Mouse (Mus musculus): ENCODE results near the gene Lysmd4.

Gene Lysmd4

GRCm38 (mm10) chr7:67222220-67222862 lies at the start of gene Lysmd4:
Gene Lysmd4, plus strand, starts transcription at chr7:67222544.
- DNase-seq, result peak; percentile 97 to 98

DNA sequence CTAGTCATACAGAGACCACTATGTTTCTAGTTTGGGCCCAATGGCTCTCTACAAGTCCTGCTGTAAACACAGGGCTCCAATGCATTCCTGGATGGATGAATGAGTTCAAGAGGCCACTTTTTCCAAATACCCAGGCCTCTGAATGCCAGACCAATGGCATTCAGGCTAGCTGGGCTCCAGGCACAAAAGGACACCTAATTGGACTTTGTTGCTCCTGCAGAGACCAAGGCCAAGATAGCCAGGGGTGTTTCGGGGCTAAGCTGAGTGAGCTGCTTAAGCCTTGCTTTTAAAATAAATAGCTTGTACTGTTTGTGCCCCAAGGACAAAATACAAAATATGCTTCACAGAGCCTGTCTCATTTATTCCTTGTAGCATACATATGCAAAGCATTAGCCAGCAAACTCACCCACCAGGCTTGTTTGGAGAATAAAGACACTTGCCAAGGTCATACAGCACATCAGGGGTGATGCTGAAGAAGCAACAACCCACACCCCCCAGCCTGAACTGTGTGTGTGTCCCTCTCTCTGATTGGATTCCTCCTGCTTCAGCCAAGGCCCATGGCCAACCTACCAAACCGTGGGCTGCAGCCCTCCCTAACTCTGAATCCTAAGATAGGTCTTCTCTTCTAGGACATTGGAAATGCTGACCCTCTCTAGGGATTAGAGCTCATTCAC lies 48.7 kb upstream of the Lysmd4 start:
- DNase-seq, result no peak

DNA sequence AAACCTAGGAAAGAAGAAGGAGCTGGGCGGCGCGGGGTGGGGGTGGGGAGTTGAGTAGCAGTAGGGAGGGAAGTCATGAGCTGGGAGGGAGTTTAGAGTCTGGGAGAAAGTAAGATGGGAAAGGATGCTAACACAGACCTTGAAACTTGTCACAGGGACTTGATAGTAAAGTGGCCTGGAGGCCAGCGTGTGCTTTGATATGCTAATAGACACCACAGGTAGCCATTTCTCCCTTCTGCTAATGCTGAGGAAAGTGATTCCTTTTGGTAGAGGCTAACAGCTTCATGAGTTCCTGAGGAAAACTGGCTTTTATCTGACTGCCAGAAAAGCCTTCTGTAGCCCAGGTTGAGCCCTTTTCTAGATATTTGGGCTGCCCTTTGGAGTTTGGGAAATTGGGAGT lies 38.6 kb upstream of the Lysmd4 start:
- DNase-seq, result no peak

DNA sequence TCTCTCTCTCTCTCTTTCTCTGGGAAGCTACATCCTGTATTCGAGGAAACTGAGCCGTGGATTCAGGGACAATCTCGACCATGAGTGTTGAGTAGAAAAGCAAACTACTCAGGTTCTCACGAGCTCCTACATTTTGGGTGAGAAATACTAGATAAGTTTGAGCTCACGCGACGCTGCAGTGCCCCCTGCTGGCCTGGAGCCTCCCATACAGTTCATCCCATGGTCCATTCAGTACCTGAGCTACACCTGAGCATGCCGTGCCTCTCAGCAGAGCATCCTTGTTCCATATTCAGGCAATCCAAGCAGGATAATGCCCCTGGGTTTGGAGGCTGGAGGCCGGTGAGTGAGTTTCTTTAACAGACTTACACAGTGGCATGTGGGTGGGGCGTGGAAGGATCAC lies 22.9 kb upstream of the Lysmd4 start:
- peak; percentile 56 to 64 for DNase-seq

GRCm38 (mm10) chr7:67203625-67204024 lies 18.7 kb upstream of the Lysmd4 start:
- no peak for DNase-seq

DNA sequence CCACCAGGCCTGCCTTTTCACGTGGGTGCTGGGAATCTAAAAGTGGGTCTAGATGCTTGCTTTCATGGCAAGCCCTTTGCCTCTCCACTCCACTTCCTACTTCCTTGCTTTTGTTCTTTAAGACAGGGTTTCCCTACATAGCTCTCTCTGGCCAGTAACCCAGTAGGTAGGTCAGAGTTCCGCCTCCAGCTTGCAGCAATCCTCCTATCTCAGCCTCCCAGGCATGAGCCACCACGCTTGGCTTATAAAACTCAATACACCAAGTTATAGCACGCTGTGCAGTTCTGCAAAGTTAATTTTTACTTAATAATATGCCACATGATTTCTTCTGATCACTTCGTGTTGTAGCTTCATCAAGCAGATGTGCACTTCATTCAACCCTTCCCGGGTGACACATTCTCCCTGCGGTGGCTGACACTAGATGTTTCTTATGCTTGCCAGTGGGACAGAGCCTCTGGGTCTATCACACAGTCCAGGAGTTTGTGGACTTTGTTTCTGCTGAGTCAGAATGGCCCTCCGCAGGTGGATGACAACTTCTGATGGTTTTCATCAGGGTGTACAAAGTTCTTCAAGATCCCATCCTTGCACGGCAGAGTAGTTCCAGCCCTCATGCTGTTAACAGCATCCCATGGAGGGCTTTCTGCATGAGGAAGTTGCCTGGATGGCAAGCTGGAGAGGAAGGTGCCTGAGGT lies 16.5 kb upstream of the Lysmd4 start:
- DNase-seq, result no peak

DNA sequence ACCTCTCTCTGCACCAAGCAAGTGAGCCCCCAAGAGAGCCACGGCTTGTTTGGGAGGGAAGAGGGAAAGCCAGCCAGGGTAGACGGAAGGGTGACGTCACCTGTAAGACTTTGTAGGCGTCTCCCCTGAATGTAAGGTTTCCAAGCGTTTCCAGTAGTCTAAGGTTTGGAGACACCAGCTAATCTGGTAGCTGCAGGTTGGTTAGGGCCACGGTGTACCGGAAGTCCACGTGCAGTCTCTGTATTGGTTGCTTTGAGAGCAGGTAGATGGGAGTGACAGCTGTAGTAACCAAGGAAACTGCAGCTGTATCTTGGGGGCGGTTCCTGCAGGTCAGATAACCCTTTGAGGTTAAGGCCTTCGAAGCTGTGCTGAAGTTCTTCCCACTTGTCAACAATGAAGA lies 15.8 kb upstream of the Lysmd4 start:
- no peak for DNase-seq

DNA sequence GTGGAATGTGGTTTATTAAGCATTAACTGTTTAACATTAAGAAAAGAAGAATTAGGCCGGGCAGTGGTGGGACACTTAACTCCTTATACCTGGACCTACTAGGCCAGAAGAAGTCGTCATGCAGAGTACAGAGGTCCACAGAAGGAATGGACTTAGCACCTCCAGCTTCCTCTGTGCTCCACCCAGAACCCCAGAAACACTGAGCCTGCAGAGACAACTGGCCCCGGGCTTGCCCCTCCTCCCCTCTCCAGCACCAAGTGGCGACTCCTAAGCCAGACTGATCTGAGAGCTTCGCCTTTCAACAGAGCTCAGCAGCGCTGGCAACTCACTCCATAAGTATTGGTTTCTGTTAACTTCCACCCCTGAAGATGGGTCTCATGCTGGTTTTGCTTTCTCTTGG lies 14.6 kb upstream of the Lysmd4 start:
- DNase-seq, result no peak

- no peak for DNase-seq
These were observed 14.0 kb upstream of the Lysmd4 start for GRCm38 (mm10) chr7:67208317-67208716.

GRCm38 (mm10) chr7:67210004-67210833 lies 12.1 kb upstream of the Lysmd4 start:
- DNase-seq, result no peak

- DNase-seq, result no peak
These were observed 11.0 kb upstream of the Lysmd4 start for GRCm38 (mm10) chr7:67211341-67211740.

- DNase-seq, result no peak
These were observed 10.4 kb upstream of the Lysmd4 start for GRCm38 (mm10) chr7:67211971-67212370.

- no peak for DNase-seq
These were observed 8.8 kb upstream of the Lysmd4 start for GRCm38 (mm10) chr7:67213589-67213988.

DNA sequence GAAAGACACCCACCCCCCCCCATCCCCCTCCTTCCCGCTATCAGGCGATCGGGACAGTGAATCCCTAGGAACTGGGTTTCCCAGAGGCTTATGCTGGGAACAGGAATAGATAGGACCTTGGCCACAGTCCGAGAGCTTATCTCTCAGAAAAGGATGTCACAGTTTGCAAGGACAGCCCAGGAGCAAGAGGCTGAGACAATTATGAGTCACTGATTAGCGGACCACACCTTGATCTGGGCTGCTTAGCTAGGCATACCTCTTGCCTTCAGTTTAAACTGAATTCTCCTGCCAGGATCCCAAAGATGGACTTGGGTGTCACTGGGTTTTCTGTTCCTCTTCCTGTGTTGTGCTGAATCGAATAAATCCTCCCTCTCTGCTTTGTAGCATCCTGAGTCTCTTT lies 6.0 kb upstream of the Lysmd4 start:
- DNase-seq, result no peak

DNA sequence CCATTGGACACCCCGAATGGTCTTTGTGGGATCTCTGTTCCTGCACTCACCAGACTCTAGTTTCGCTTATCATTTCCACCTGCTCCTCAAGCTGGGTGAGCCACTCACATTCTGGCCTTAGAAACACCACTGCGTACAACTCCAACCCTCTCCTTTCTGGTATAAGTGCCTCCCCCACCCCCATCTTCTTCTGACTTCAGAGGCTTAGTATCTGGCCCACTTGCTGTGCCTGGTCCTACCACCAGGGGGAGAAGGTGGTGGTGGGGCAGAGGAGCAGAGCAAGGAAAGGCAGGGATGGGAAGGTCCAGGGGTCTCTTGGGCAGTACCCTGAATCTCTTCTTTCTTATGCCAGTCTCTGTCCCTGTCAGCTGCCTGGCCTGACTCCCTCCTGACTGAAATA lies 5.3 kb upstream of the Lysmd4 start:
- peak; percentile 51 to 78 for DNase-seq

DNA sequence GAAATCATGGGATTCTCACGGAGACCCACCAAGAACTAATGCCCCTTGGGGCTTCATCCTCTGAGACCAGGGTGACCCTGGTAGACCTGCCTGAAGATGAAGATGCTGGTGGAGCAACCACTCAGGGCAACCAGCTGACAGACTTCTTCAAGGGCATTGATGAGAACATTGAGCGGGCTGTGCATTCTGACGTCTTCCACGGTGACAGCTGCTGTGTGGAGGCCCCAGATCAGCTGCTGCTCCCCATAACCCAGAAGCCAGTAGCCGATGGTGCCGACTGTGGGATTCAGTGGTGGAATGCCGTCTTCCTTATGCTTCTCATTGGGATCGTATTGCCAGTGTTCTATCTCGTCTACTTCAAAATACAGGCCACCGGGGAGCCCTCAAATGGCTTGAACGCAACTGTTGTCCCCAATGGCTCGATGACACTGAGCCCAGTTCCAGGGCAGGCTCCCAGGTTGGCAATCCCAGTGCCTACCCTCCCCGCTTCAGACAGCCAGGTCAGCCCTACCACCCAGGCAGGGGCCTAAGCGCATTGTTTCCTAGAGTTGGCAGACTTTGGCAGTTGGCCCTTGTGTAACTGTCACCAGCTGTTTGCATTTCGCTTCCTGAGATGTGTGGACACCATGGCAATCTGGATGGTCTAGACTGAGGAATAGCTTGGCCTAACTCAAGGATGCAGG lies 3.7 kb downstream of the Lysmd4 start:
- DNase-seq, result no peak

DNA sequence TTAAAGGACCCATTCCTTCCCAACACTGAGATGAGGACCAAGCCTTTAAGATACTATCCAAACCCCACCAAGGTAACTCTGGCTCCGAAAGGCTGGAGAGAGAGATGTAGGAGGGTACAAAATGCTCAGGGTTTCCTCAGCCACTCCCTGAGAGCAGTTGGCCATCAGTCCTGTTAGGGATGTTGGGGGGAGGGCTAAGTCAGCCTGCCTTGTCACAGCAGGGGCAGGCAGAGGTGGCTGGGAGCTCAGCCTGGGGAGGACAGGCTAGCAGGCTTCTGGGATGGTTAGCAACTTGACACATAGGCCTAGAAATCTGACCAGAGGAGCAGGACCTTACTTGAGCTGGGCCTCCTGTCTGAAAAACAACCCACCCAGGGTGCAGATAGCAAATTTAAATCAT lies 5.2 kb downstream of the Lysmd4 start:
- no peak for DNase-seq

DNA sequence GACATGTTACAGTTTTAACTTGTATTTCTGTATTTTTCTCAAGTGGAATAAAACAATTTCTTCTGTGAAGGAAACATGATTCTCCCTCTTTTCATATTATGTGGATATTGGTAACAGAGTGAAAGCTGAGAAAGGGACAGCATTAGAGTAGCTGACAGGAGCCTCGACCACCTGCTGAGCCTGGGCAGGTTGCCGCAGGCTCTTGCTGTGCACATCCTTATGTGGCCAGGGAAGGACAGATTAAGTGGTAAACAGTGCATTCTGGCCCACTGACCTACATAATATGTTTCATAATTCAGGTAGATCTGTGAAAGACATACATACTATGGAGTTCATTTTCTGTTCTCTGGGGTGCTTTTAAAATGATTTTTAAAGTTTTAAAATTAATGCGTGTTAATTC lies 6.0 kb downstream of the Lysmd4 start:
- no peak for DNase-seq

- peak; percentile 47 to 60 for DNase-seq
These were observed 6.7 kb downstream of the Lysmd4 start for GRCm38 (mm10) chr7:67228891-67229602.

GRCm38 (mm10) chr7:67229701-67230100 lies 7.4 kb downstream of the Lysmd4 start:
- DNase-seq, result no peak

- no peak for DNase-seq
These were observed 7.9 kb downstream of the Lysmd4 start for GRCm38 (mm10) chr7:67230221-67230620.

GRCm38 (mm10) chr7:67230640-67231140 lies 8.3 kb downstream of the Lysmd4 start:
- no peak for DNase-seq

All from lung, postnatal 4 days (tissue).